Mouse (Mus musculus) heart, adult 2 months (tissue): Measurements from ENCODE around the gene Ttyh3.

Source experiments
- CTCF ChIP-seq: fragments of 200-600 bp; IDR thresholded peaks from 2 replicates; pipeline ENCODE4 v1.8.1; 2022; ENCODE audit warnings: antibody characterized with exemption, mild to moderate bottlenecking, moderate library complexity
- POLR2A ChIP-seq: fragments of 200-500 bp; IDR thresholded peaks from 2 replicates; pipeline ENCODE4 v1.6.1; 2011; ENCODE audit warnings: mild to moderate bottlenecking, low read depth, low read length, control low read depth; ENCODE audit not compliant: insufficient read depth

DNA sequence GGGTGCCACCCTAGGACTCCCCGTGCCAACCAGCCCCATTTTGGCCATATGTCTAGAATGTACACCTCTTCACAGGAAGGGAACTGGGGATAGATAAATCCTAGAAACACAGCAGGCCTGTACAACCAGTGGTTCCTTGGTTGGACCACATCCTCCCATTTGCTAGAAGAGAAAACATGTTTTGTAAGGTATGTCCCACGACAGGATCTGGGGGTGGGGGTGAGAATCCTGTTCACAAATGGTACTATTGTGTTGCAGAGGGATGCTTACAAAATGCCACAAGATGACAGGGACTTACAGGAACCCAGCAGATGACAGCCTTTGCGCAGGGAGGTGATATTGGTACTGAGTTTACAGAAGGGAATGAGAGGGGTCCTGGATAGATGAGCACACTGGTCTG lies 10.8 kb downstream of the Ttyh3 start:
- no peak for TF ChIP-seq CTCF
- no peak for TF ChIP-seq POLR2A
